ENCODE assay signal across 24 mouse cellular contexts in genomic region chr2:180445962-180446361, GRCm38 (mm10). TPM values are rescaled to one million over a fixed set of nuclear protein-coding genes. Genes with fewer than 3 reads are reported as not detected.
DNase-seq lines count a peak whose midpoint lies in the region; ATAC-seq and TF ChIP-seq lines count a peak whose summit lies in the region.
"Had no signal": no experiment of that assay in that cellular context is flagged by ENCODE, and none has a peak within 500 bp of the region (broad histone marks: within the 10 kb centered on the region; RNA-seq: fewer than 3 reads in every experiment).

No protein-coding gene starts in this region.

- no peak overlapping the region for H3K9ac ChIP-seq in intestine, embryonic 16.5 days (ENCODE audit: low read depth, low read length)
- no peak overlapping the region for H3K9ac ChIP-seq in hindbrain, embryonic 11.5 days (ENCODE audit: low read depth, low read length)
- H3K9ac ChIP-seq: forebrain, embryonic 13.5 days; hindbrain, embryonic 13.5 days had no signal

- peak overlapping the region; percentile 47; the same call in 1 of the 2 replicates for H3K27ac ChIP-seq in kidney, adult 2 months (ENCODE audit: insufficient read depth, low read depth, low read length)
- H3K27ac ChIP-seq in spleen, adult 2 months (ENCODE audit: insufficient read depth, low read length): 0 out of 2 replicates have a peak overlapping the region, but pooled peaks have one; percentile 14
- no peak overlapping the region for H3K27ac ChIP-seq in intestine, embryonic 16.5 days (ENCODE audit: low read length)
- no peak overlapping the region for H3K27ac ChIP-seq in hindbrain, embryonic 11.5 days (ENCODE audit: low read depth, low read length)
- H3K27ac ChIP-seq: forebrain, embryonic 10.5 days; forebrain, embryonic 13.5 days; gastrocnemius, adult 2 months; hindbrain, embryonic 13.5 days; hindbrain, postnatal 0 days had no signal

- no peaks in the 10 kb centered on the region for H3K27me3 ChIP-seq in kidney, adult 2 months (replicated peaks; ENCODE audit: control insufficient read depth, insufficient read depth, low read length)
- H3K27me3 ChIP-seq in spleen, adult 2 months (ENCODE audit: control insufficient read depth, insufficient read depth, low read length): no peaks in the 10 kb centered on the region
- no peaks in the 10 kb centered on the region for H3K27me3 ChIP-seq in intestine, embryonic 16.5 days (replicated peaks; ENCODE audit: control insufficient read depth, insufficient read depth, low read length)
- no peaks in the 10 kb centered on the region for H3K27me3 ChIP-seq in hindbrain, embryonic 11.5 days (ENCODE audit: control insufficient read depth, insufficient read depth, low read length)
- H3K27me3 ChIP-seq: Patski had no signal

- peaks cover 11% of the 10 kb centered on the region for H3K4me1 ChIP-seq in kidney, adult 2 months (ENCODE audit: control insufficient read depth, insufficient read depth, low read length)
- peaks cover 42% of the 10 kb centered on the region; the same call in 1 of the 2 replicates for H3K4me1 ChIP-seq in spleen, adult 2 months (ENCODE audit: control insufficient read depth, insufficient read depth, insufficient read length)
- 0 out of 2 replicates have a peak, but pooled peaks cover 8% of the 10 kb centered on the region for H3K4me1 ChIP-seq in intestine, embryonic 16.5 days (ENCODE audit: control insufficient read depth, insufficient read depth, low read length)
- H3K4me1 ChIP-seq in hindbrain, embryonic 11.5 days (replicated peaks; ENCODE audit: control insufficient read depth, insufficient read depth, low read length): no peaks in the 10 kb centered on the region

- TF ChIP-seq CTCF in kidney, adult 2 months (conservative IDR thresholded peaks at IDR 0.05; ENCODE audit: insufficient read depth, insufficient read length, low read depth, low read length): no peak
- TF ChIP-seq CTCF in spleen, adult 2 months (IDR thresholded peaks at IDR 0.05; ENCODE audit: extremely low read depth, insufficient read depth, insufficient read length, insufficient replicate concordance): no peak

- DNase-seq in kidney, adult 2 months: no peak
- DNase-seq in kidney, postnatal 14 days: no peak
- no peak for DNase-seq in spleen, adult 2 months (ENCODE audit: low read depth in 1 of 2, low spot score in 2 of 2)
- no peak for DNase-seq in spleen, postnatal 4 days (ENCODE audit: low spot score in 2 of 2)
- no peak for DNase-seq in hindbrain, embryonic 11.5 days (ENCODE audit: low spot score)
- DNase-seq in adipocyte (ENCODE audit: low spot score): no peak
- DNase-seq: adrenal gland, adult 2 months; adrenal gland, postnatal 14 days; cerebellum, adult 18-20 months; cerebellum, adult 9-10 months; cerebellum, postnatal 14 days; gastrocnemius, adult 2 months; gastrocnemius, postnatal 14 days; heart, adult 11 months had no signal

- 95% methylated on average over 1 of the region's 1 CpGs for WGBS in kidney, adult 2 months
- WGBS in spleen, adult 2 months: 91% methylated on average over 1 of the region's 1 CpGs
- 89% methylated on average over 1 of the region's 1 CpGs for WGBS in intestine, embryonic 16.5 days
- 98% methylated on average over 1 of the region's 1 CpGs for WGBS in hindbrain, embryonic 11.5 days

- peak; percentile 52 for ATAC-seq in intestine, embryonic 16.5 days
- ATAC-seq in hindbrain, embryonic 11.5 days (ENCODE audit: low FRiP score): no peak
- ATAC-seq: forebrain, embryonic 13.5 days; forebrain, embryonic 16.5 days; hindbrain, postnatal 0 days; Patski had no signal

- H3K36me3 ChIP-seq in kidney, adult 2 months (ENCODE audit: control insufficient read depth, insufficient read depth, low read length): no peaks in the 10 kb centered on the region
- no peaks in the 10 kb centered on the region for H3K36me3 ChIP-seq in spleen, adult 2 months (ENCODE audit: control insufficient read depth, insufficient read depth, low read length)
- H3K36me3 ChIP-seq in intestine, embryonic 16.5 days (ENCODE audit: control insufficient read depth, insufficient read depth, low read length): no peaks in the 10 kb centered on the region
- H3K36me3 ChIP-seq in hindbrain, embryonic 11.5 days (ENCODE audit: control insufficient read depth, insufficient read depth, low read length): no peaks in the 10 kb centered on the region
- H3K36me3 ChIP-seq: forebrain, embryonic 10.5 days; G1E; hindbrain, embryonic 13.5 days had no signal

- H3K4me3 ChIP-seq in kidney, adult 2 months (ENCODE audit: insufficient read depth, low read depth, low read length): no peak overlapping the region
- H3K4me3 ChIP-seq in spleen, adult 2 months (ENCODE audit: extremely low read depth, insufficient read depth, insufficient read length): no peak overlapping the region
- no peak overlapping the region for H3K4me3 ChIP-seq in intestine, embryonic 16.5 days (ENCODE audit: low read length)
- no peak overlapping the region for H3K4me3 ChIP-seq in hindbrain, embryonic 11.5 days (ENCODE audit: low read depth, low read length)
- H3K4me3 ChIP-seq: forebrain, embryonic 10.5 days; forebrain, embryonic 13.5 days; gastrocnemius, adult 2 months; hindbrain, embryonic 13.5 days had no signal

- H3K9me3 ChIP-seq in intestine, embryonic 16.5 days (ENCODE audit: control insufficient read depth, low read length): no peaks in the 10 kb centered on the region
- H3K9me3 ChIP-seq in hindbrain, embryonic 11.5 days (ENCODE audit: control insufficient read depth, low read length): no peaks in the 10 kb centered on the region
- H3K9me3 ChIP-seq: forebrain, embryonic 10.5 days; forebrain, embryonic 13.5 days; G1E; hindbrain, embryonic 13.5 days had no signal

- H3K4me2 ChIP-seq in intestine, embryonic 16.5 days (ENCODE audit: low read depth, low read length): no peak overlapping the region
- H3K4me2 ChIP-seq in hindbrain, embryonic 11.5 days (replicated peaks; ENCODE audit: low read depth, low read length): no peak overlapping the region
- H3K4me2 ChIP-seq: forebrain, embryonic 13.5 days; heart, embryonic 11.5 days; hindbrain, embryonic 13.5 days had no signal

- no peak for TF ChIP-seq POLR2A in kidney, adult 2 months (IDR thresholded peaks at IDR 0.05; ENCODE audit: low read depth, low read length)
- TF ChIP-seq POLR2A in spleen, adult 2 months (IDR thresholded peaks at IDR 0.05; ENCODE audit: low read depth, low read length): no peak

RNA-seq across cellular contexts. Expression of gene Slco4a1, which starts 10.1 kb away (rescaled TPM):
- 49.4 and 64.7 TPM in 2 replicates for polyA plus RNA-seq in kidney, adult 2 months (2012; rRNA removed)
- 8.1 and 10.1 TPM in 2 replicates for polyA plus RNA-seq in spleen, adult 2 months (2012; rRNA removed)
- polyA plus RNA-seq in intestine, embryonic 16.5 days (2015; fragmentation: Nextera tagmentation; extraction: Ambion mirVana): 2.2 TPM in 2 replicates
- polyA plus RNA-seq in hindbrain, embryonic 11.5 days (2014; fragmentation: Nextera tagmentation; extraction: Ambion mirVana): 3.3 and 3.9 TPM in 2 replicates
- polyA plus RNA-seq: G1E; heart, embryonic 11.5 days; heart, postnatal 0 days had no signal

RNA-seq across cellular contexts. Expression of gene Ntsr1, which starts 53.8 kb away (rescaled TPM):
- not detected in 2 replicates for polyA plus RNA-seq in kidney, adult 2 months (2012; rRNA removed)
- not detected in 2 replicates for polyA plus RNA-seq in spleen, adult 2 months (2012; rRNA removed)
- polyA plus RNA-seq in intestine, embryonic 16.5 days (2015; fragmentation: Nextera tagmentation; extraction: Ambion mirVana): 1.9 and 2.1 TPM in 2 replicates
- 0.15 and 0.31 TPM in 2 replicates for polyA plus RNA-seq in hindbrain, embryonic 11.5 days (2014; fragmentation: Nextera tagmentation; extraction: Ambion mirVana)
- polyA plus RNA-seq: adrenal gland, adult 2 months; forebrain, embryonic 10.5 days; G1E; Patski had no signal

Comparison
In these comparisons a context has a peak if more than half of its experiments do, and no peak if none do; other contexts are left out.
1. H3K27ac ChIP-seq: peak in kidney, adult 2 months (single experiment) and spleen, adult 2 months (single experiment); none in intestine, embryonic 16.5 days (single experiment) and hindbrain, embryonic 11.5 days (single experiment).